Comparison of ENCODE assay signal across 24 mouse cellular contexts in genomic region chr10:118848501-118848900, GRCm38 (mm10). TPM values are rescaled to one million over a fixed set of nuclear protein-coding genes. Genes with fewer than 3 reads are reported as not detected.
DNase-seq lines count a peak whose midpoint lies in the region; ATAC-seq lines count a peak whose summit lies in the region.
"Had no signal": no experiment of that assay in that cellular context is flagged by ENCODE, and none has a peak within 500 bp of the region (broad histone marks: within the 10 kb centered on the region; RNA-seq: fewer than 3 reads in every experiment).

No protein-coding gene starts in this region.

- H3K4me3 ChIP-seq in intestine, embryonic 14.5 days (ENCODE audit: low read depth, low read length): no peak overlapping the region
- no peak overlapping the region for H3K4me3 ChIP-seq in intestine, embryonic 16.5 days (ENCODE audit: low read length)
- H3K4me3 ChIP-seq in liver, embryonic 11.5 days (ENCODE audit: low read depth, low read length): no peak overlapping the region
- no peak overlapping the region for H3K4me3 ChIP-seq in midbrain, embryonic 12.5 days
- H3K4me3 ChIP-seq in midbrain, embryonic 16.5 days (ENCODE audit: low read depth, low read length): no peak overlapping the region
- H3K4me3 ChIP-seq in limb, embryonic 10.5 days: no peak overlapping the region
- H3K4me3 ChIP-seq: embryonic facial prominence, embryonic 13.5 days; embryonic facial prominence, embryonic 15.5 days; erythroblast, embryonic 14.5 days; forebrain, embryonic 10.5 days; forebrain, embryonic 12.5 days had no signal

- H3K27ac ChIP-seq in intestine, embryonic 14.5 days (ENCODE audit: low read depth): no peak overlapping the region
- no peak overlapping the region for H3K27ac ChIP-seq in intestine, embryonic 16.5 days (ENCODE audit: low read length)
- H3K27ac ChIP-seq in liver, embryonic 11.5 days (ENCODE audit: low read depth, low read length): no peak overlapping the region
- no peak overlapping the region for H3K27ac ChIP-seq in midbrain, embryonic 12.5 days (replicated peaks)
- no peak overlapping the region for H3K27ac ChIP-seq in midbrain, embryonic 16.5 days (ENCODE audit: low read length)
- H3K27ac ChIP-seq in limb, embryonic 10.5 days: no peak overlapping the region
- H3K27ac ChIP-seq: embryonic facial prominence, embryonic 13.5 days; embryonic facial prominence, embryonic 15.5 days; forebrain, embryonic 10.5 days; forebrain, embryonic 12.5 days had no signal

- no peak for ATAC-seq in intestine, embryonic 14.5 days (replicated peaks; ENCODE audit: low FRiP score, low TSS enrichment, low read depth)
- ATAC-seq in intestine, embryonic 16.5 days: no peak
- ATAC-seq in liver, embryonic 11.5 days (replicated peaks; ENCODE audit: low FRiP score): no peak
- peak; percentile 34; the same call in 1 of the 2 replicates for ATAC-seq in midbrain, embryonic 12.5 days (ENCODE audit: low FRiP score, low read depth)
- no peak for ATAC-seq in midbrain, embryonic 16.5 days
- ATAC-seq: forebrain, embryonic 14.5 days had no signal

- H3K9ac ChIP-seq in intestine, embryonic 14.5 days (ENCODE audit: low read length): no peak overlapping the region
- no peak overlapping the region for H3K9ac ChIP-seq in intestine, embryonic 16.5 days (ENCODE audit: low read depth, low read length)
- H3K9ac ChIP-seq in liver, embryonic 11.5 days (ENCODE audit: low read depth, low read length): no peak overlapping the region
- H3K9ac ChIP-seq in midbrain, embryonic 12.5 days (replicated peaks): no peak overlapping the region
- no peak overlapping the region for H3K9ac ChIP-seq in midbrain, embryonic 16.5 days (ENCODE audit: low read depth, low read length)
- H3K9ac ChIP-seq: embryonic facial prominence, embryonic 13.5 days; embryonic facial prominence, embryonic 15.5 days; forebrain, embryonic 12.5 days had no signal

- H3K4me2 ChIP-seq in intestine, embryonic 14.5 days (ENCODE audit: low read length): no peak overlapping the region
- no peak overlapping the region for H3K4me2 ChIP-seq in intestine, embryonic 16.5 days (ENCODE audit: low read depth, low read length)
- H3K4me2 ChIP-seq in liver, embryonic 11.5 days: no peak overlapping the region
- H3K4me2 ChIP-seq in midbrain, embryonic 12.5 days (replicated peaks): no peak overlapping the region
- no peak overlapping the region for H3K4me2 ChIP-seq in midbrain, embryonic 16.5 days (ENCODE audit: low read length)
- H3K4me2 ChIP-seq: embryonic facial prominence, embryonic 13.5 days; embryonic facial prominence, embryonic 15.5 days; forebrain, embryonic 12.5 days had no signal

- peak; percentile 33 for DNase-seq in intestine, embryonic 14.5 days (ENCODE audit: low spot score)
- peak; percentile 11 for DNase-seq in liver, embryonic 11.5 days (ENCODE audit: low spot score)
- DNase-seq in liver: no peak
- DNase-seq in limb, embryonic 10.5 days (ENCODE audit: low spot score): peak; percentile 24
- DNase-seq in lung, postnatal 25 days (ENCODE audit: low spot score): no peak
- DNase-seq: adrenal gland, adult 2 months; adrenal gland, postnatal 10 days; adrenal gland, postnatal 25 days; cerebellum, adult 11 months; cerebellum, adult 18-20 months; cerebellum, adult 8-10 months; cerebellum, adult 9-11 months; cerebellum, postnatal 14 days; cerebellum, postnatal 36 days; embryo, embryonic 11 days had no signal

- H3K9me3 ChIP-seq in intestine, embryonic 14.5 days (ENCODE audit: control insufficient read depth, low read length): no peaks in the 10 kb centered on the region
- no peaks in the 10 kb centered on the region; the same call in 1 of the 2 replicates for H3K9me3 ChIP-seq in intestine, embryonic 16.5 days (ENCODE audit: control insufficient read depth, low read length)
- no peaks in the 10 kb centered on the region for H3K9me3 ChIP-seq in liver, embryonic 11.5 days (ENCODE audit: control insufficient read depth, low read length)
- H3K9me3 ChIP-seq in midbrain, embryonic 12.5 days: no peaks in the 10 kb centered on the region
- H3K9me3 ChIP-seq in midbrain, embryonic 16.5 days (replicated peaks; ENCODE audit: control insufficient read depth, low read length, poor library complexity, severe bottlenecking): no peaks in the 10 kb centered on the region; the same call in 1 of the 2 replicates
- no peaks in the 10 kb centered on the region for H3K9me3 ChIP-seq in limb, embryonic 10.5 days (replicated peaks)
- H3K9me3 ChIP-seq: embryonic facial prominence, embryonic 13.5 days; embryonic facial prominence, embryonic 15.5 days; forebrain, embryonic 10.5 days; forebrain, embryonic 12.5 days had no signal

- WGBS in intestine, embryonic 14.5 days: 79% methylated on average over 4 of the region's 4 CpGs
- WGBS in intestine, embryonic 16.5 days: 79% methylated on average over 4 of the region's 4 CpGs
- WGBS in liver, embryonic 11.5 days: 85% methylated on average over 3 of the region's 4 CpGs
- 73% methylated on average over 4 of the region's 4 CpGs for WGBS in midbrain, embryonic 12.5 days
- WGBS in midbrain, embryonic 16.5 days: 79% methylated on average over 4 of the region's 4 CpGs
- 85% methylated on average over 4 of the region's 4 CpGs for WGBS in limb, embryonic 10.5 days

- H3K36me3 ChIP-seq in intestine, embryonic 14.5 days (ENCODE audit: control insufficient read depth, insufficient read depth, low read length): no peaks in the 10 kb centered on the region
- no peaks in the 10 kb centered on the region for H3K36me3 ChIP-seq in intestine, embryonic 16.5 days (ENCODE audit: control insufficient read depth, insufficient read depth, low read length)
- no peaks in the 10 kb centered on the region for H3K36me3 ChIP-seq in liver, embryonic 11.5 days (ENCODE audit: control insufficient read depth, insufficient read depth, low read length)
- no peaks in the 10 kb centered on the region for H3K36me3 ChIP-seq in midbrain, embryonic 12.5 days
- no peaks in the 10 kb centered on the region for H3K36me3 ChIP-seq in midbrain, embryonic 16.5 days (ENCODE audit: control insufficient read depth, insufficient read depth, low read length)
- no peaks in the 10 kb centered on the region for H3K36me3 ChIP-seq in limb, embryonic 10.5 days
- H3K36me3 ChIP-seq: embryonic facial prominence, embryonic 13.5 days; embryonic facial prominence, embryonic 15.5 days; forebrain, embryonic 10.5 days; forebrain, embryonic 12.5 days had no signal

- no peaks in the 10 kb centered on the region for H3K27me3 ChIP-seq in intestine, embryonic 14.5 days (replicated peaks; ENCODE audit: control insufficient read depth, insufficient read depth, low read length)
- H3K27me3 ChIP-seq in intestine, embryonic 16.5 days (replicated peaks; ENCODE audit: control insufficient read depth, insufficient read depth, low read length): no peaks in the 10 kb centered on the region
- H3K27me3 ChIP-seq in liver, embryonic 11.5 days (replicated peaks; ENCODE audit: control insufficient read depth, insufficient read depth, low read length): no peaks in the 10 kb centered on the region
- H3K27me3 ChIP-seq in midbrain, embryonic 12.5 days: no peaks in the 10 kb centered on the region
- H3K27me3 ChIP-seq in midbrain, embryonic 16.5 days (ENCODE audit: control insufficient read depth, insufficient read depth, low read depth, low read length): no peaks in the 10 kb centered on the region
- no peaks in the 10 kb centered on the region for H3K27me3 ChIP-seq in limb, embryonic 10.5 days (ENCODE audit: low read depth, poor library complexity, severe bottlenecking)
- H3K27me3 ChIP-seq: embryonic facial prominence, embryonic 13.5 days; embryonic facial prominence, embryonic 15.5 days; forebrain, embryonic 12.5 days had no signal

- H3K4me1 ChIP-seq in intestine, embryonic 14.5 days (replicated peaks; ENCODE audit: control insufficient read depth, insufficient read depth, low read length): peaks cover 4% of the 10 kb centered on the region; the same call in 1 of the 2 replicates
- H3K4me1 ChIP-seq in intestine, embryonic 16.5 days (ENCODE audit: control insufficient read depth, insufficient read depth, low read length): peaks cover 4% of the 10 kb centered on the region; the same call in 1 of the 2 replicates
- no peaks in the 10 kb centered on the region for H3K4me1 ChIP-seq in liver, embryonic 11.5 days (replicated peaks; ENCODE audit: control insufficient read depth, insufficient read depth, low read length)
- no peaks in the 10 kb centered on the region for H3K4me1 ChIP-seq in midbrain, embryonic 12.5 days
- no peaks in the 10 kb centered on the region for H3K4me1 ChIP-seq in midbrain, embryonic 16.5 days (ENCODE audit: control insufficient read depth, insufficient read depth, low read length)
- H3K4me1 ChIP-seq in limb, embryonic 10.5 days: no peaks in the 10 kb centered on the region
- H3K4me1 ChIP-seq: forebrain, embryonic 12.5 days had no signal

RNA-seq across cellular contexts. Expression of gene Dyrk2, which starts 21.5 kb away (rescaled TPM):
- polyA plus RNA-seq in intestine, embryonic 14.5 days (2014; fragmentation: Nextera tagmentation; extraction: Ambion mirVana): 13.5 and 13.9 TPM in 2 replicates
- 7.2 and 8.0 TPM in 2 replicates for polyA plus RNA-seq in intestine, embryonic 16.5 days (2015; fragmentation: Nextera tagmentation; extraction: Ambion mirVana)
- 6.0 and 6.1 TPM in 2 replicates for polyA plus RNA-seq in liver, embryonic 11.5 days (2014; fragmentation: Nextera tagmentation; extraction: Ambion mirVana)
- 12.1 and 12.8 TPM in 2 replicates for polyA plus RNA-seq in midbrain, embryonic 12.5 days (2016; fragmentation: Nextera tagmentation; extraction: Ambion mirVana)
- polyA plus RNA-seq in midbrain, embryonic 16.5 days (2015; fragmentation: Nextera tagmentation; extraction: Ambion mirVana): 12.3 and 13.3 TPM in 2 replicates
- polyA plus RNA-seq in limb, embryonic 10.5 days (2016; fragmentation: Nextera tagmentation; extraction: Ambion mirVana): 6.3 and 7.2 TPM in 2 replicates

Comparison
In these comparisons a context has a peak if more than half of its experiments do, and no peak if none do; other contexts are left out.
1. DNase-seq: peak in intestine, embryonic 14.5 days (single experiment), liver, embryonic 11.5 days (single experiment) and limb, embryonic 10.5 days (single experiment); none in liver (single experiment) and lung, postnatal 25 days (single experiment).